Mouse (Mus musculus): ENCODE measurements around the gene Tulp2. TPM values are rescaled to one million over a fixed set of nuclear protein-coding genes. Genes with fewer than 3 reads are reported as not detected.

The Tulp2 gene
- total and polyA plus RNA-seq, 3 experiments: 1.1 to 1.2 TPM; not detected in 1

- H3K27ac ChIP-seq (ENCODE audit: control insufficient read depth, low read depth, low read length): no peak overlapping the region
- no peaks in the 10 kb centered on the region for H3K4me1 ChIP-seq (ENCODE audit: control insufficient read depth in 1 of 2, insufficient read depth in 2 of 2, low read length in 2 of 2)
- H3K4me3 ChIP-seq (ENCODE audit: control insufficient read depth in 1 of 2, insufficient read depth in 1 of 2, low read depth in 2 of 2, low read length in 2 of 2): no peak overlapping the region
- TF ChIP-seq ZC3H11A (IDR thresholded peaks at IDR 0.05; ENCODE audit: low read depth, low read length) (peak; percentile 91), POLR2A (IDR thresholded peaks at IDR 0.05; ENCODE audit: control insufficient read depth in 1 of 2, insufficient read depth in 1 of 2, low read depth in 1 of 2, low read length in 2 of 2, poor library complexity in 1 of 2) (no peak), RCOR1 (IDR thresholded peaks at IDR 0.05; ENCODE audit: low read depth, low read length) (no peak), CTCF (IDR thresholded peaks at IDR 0.05 in 2 of 3, conservative IDR thresholded peaks at IDR 0.05 in 1 of 3; ENCODE audit: control insufficient read depth in 1 of 3, insufficient read depth in 1 of 3, low read depth in 2 of 3, low read length in 3 of 3, poor library complexity in 1 of 3, severe bottlenecking in 1 of 3) (peak; percentile 85 to 92 (median 86)), SMC3 (IDR thresholded peaks at IDR 0.05; ENCODE audit: low read depth, low read length) (peak; percentile 96), RAD21 (IDR thresholded peaks at IDR 0.05; ENCODE audit: low read depth, low read length) (peak; percentile 85), MEF2A (IDR thresholded peaks at IDR 0.05; ENCODE audit: extremely low read depth, insufficient replicate concordance, low read depth, low read length, poor library complexity, severe bottlenecking) (no peak)
- H3K79me2 ChIP-seq (ENCODE audit: control insufficient read depth, insufficient read depth, low read length, poor library complexity): no peaks in the 10 kb centered on the region
- no peaks in the 10 kb centered on the region for H3K9me3 ChIP-seq (replicated peaks; ENCODE audit: insufficient read depth, low read length)
- no peaks in the 10 kb centered on the region for H3K27me3 ChIP-seq (ENCODE audit: control insufficient read depth in 1 of 2, insufficient read depth in 2 of 2, low read length in 2 of 2)
- H3K36me3 ChIP-seq (ENCODE audit: control insufficient read depth in 1 of 2, insufficient read depth in 2 of 2, low read length in 2 of 2): no peaks in the 10 kb centered on the region
- no peak overlapping the region for H3K9ac ChIP-seq (ENCODE audit: control insufficient read depth, low read depth, low read length, poor library complexity, severe bottlenecking)
- peak; percentile 84 for DNase-seq (ENCODE audit: low read depth, low spot score)
Observed at GRCm38 (mm10) chr7:45555787-45556186, 74.1 kb downstream of the Tulp2 start.

DNA sequence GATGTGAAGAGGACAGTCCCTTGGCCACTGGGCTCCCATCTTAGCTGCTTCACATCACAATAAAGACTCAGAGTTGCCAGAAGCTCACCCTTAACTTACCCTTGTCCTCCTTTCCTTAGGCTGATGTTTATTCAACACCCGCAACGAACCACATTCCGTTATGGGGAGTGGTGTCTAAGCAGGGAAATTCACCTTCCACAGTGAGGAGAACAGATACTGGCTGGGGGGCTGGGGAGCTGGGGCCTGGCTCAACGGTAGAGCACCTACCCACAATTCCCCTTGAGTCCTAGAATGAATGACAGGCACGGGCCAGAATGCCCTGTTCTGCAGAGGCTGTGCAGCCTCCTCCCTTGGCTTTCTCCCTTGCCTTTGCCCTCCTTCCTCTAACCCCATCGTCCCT is 77.2 kb downstream of the Tulp2 start:
- Histone ChIP-seq H3K4me3 (ENCODE audit: control insufficient read depth in 1 of 2, insufficient read depth in 1 of 2, low read depth in 2 of 2, low read length in 2 of 2) (no peak overlapping the region), H3K27me3 (ENCODE audit: control insufficient read depth in 1 of 2, insufficient read depth in 2 of 2, low read length in 2 of 2) (no peaks in the 10 kb centered on the region), H3K9ac (ENCODE audit: control insufficient read depth, low read depth, low read length, poor library complexity, severe bottlenecking) (no peak overlapping the region), H3K36me3 (ENCODE audit: control insufficient read depth in 1 of 2, insufficient read depth in 2 of 2, low read length in 2 of 2) (0 out of 4 replicates have a peak, but pooled peaks cover 0 to 2% of the 10 kb centered on the region in 2 experiments), H3K4me1 (ENCODE audit: control insufficient read depth in 1 of 2, insufficient read depth in 2 of 2, low read length in 2 of 2) (peaks cover 0 to 10% of the 10 kb centered on the region in 2 experiments; a peak in 2 of 4 replicates), H3K79me2 (ENCODE audit: control insufficient read depth, insufficient read depth, low read length, poor library complexity) (no peaks in the 10 kb centered on the region; the same call in 1 of the 2 replicates), H3K27ac (ENCODE audit: control insufficient read depth, low read depth, low read length) (no peak overlapping the region), H3K9me3 (replicated peaks; ENCODE audit: insufficient read depth, low read length) (no peaks in the 10 kb centered on the region)
- no peak for TF ChIP-seq ZMIZ1 (IDR thresholded peaks at IDR 0.05; ENCODE audit: low read depth, low read length)
- TF ChIP-seq TCF12 (IDR thresholded peaks at IDR 0.05; ENCODE audit: low read depth, low read length): no peak
- no peak for TF ChIP-seq TBP (IDR thresholded peaks at IDR 0.05; ENCODE audit: low read depth, low read length)
- no peak for TF ChIP-seq MAZ (IDR thresholded peaks at IDR 0.05; ENCODE audit: low read depth, low read length)
- no peak for TF ChIP-seq SIN3A (IDR thresholded peaks at IDR 0.05; ENCODE audit: low read length)
- DNase-seq (ENCODE audit: low read depth, low spot score): no peak

DNA sequence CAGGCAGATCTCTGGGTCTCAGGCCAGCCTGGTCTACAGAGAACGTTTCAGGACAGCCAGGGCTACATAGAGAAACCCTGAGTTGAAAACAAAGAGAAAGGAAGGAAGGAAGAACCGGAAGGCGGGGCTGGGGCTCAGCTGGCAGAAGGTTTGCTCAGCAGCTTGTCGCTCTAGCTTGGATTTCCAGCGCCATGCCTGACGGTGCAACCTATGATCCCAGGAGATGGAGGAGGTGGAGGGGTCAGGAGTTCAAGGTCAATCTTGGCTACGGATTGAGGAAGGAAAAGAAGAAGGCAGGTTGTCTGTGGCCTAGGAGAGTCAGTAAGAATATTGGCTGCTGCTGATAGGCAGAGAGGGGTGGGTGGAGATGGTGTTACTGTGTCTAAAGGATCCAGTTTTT is 78.6 kb downstream of the Tulp2 start:
- peak; percentile 53 for DNase-seq (ENCODE audit: low read depth, low spot score)
- Histone ChIP-seq H3K4me1 (ENCODE audit: control insufficient read depth in 1 of 2, insufficient read depth in 2 of 2, low read length in 2 of 2) (peaks cover 0 to 10% of the 10 kb centered on the region in 2 experiments; a peak in 2 of 4 replicates), H3K9ac (ENCODE audit: control insufficient read depth, low read depth, low read length, poor library complexity, severe bottlenecking) (peak overlapping the region; percentile 72), H3K27ac (ENCODE audit: control insufficient read depth, low read depth, low read length) (no peak overlapping the region; the same call in 1 of the 2 replicates), H3K36me3 (ENCODE audit: control insufficient read depth in 1 of 2, insufficient read depth in 2 of 2, low read length in 2 of 2) (0 out of 4 replicates have a peak, but pooled peaks cover 0 to 2% of the 10 kb centered on the region in 2 experiments), H3K27me3 (ENCODE audit: control insufficient read depth in 1 of 2, insufficient read depth in 2 of 2, low read length in 2 of 2) (no peaks in the 10 kb centered on the region), H3K9me3 (replicated peaks; ENCODE audit: insufficient read depth, low read length) (no peaks in the 10 kb centered on the region), H3K79me2 (ENCODE audit: control insufficient read depth, insufficient read depth, low read length, poor library complexity) (no peaks in the 10 kb centered on the region; the same call in 1 of the 2 replicates), H3K4me3 (ENCODE audit: control insufficient read depth in 1 of 2, insufficient read depth in 1 of 2, low read depth in 2 of 2, low read length in 2 of 2) (peak overlapping the region; percentile 53 to 60)
- TF ChIP-seq MAZ (IDR thresholded peaks at IDR 0.05; ENCODE audit: low read depth, low read length) (no peak), POLR2AphosphoS5 (IDR thresholded peaks at IDR 0.05; ENCODE audit: borderline replicate concordance, low read depth, low read length) (no peak), MYC (IDR thresholded peaks at IDR 0.05; ENCODE audit: low read depth, low read length) (no peak), EP300 (IDR thresholded peaks at IDR 0.05; ENCODE audit: low read depth in 1 of 2, low read length in 2 of 2) (0 out of 4 replicates have a peak, but pooled peaks of 1 of the 2 experiments have one; percentile 4), USF2 (IDR thresholded peaks at IDR 0.05; ENCODE audit: borderline replicate concordance in 1 of 2, insufficient read depth in 1 of 2, low read depth in 1 of 2, low read length in 2 of 2) (no peak), KAT2A (conservative IDR thresholded peaks at IDR 0.05; ENCODE audit: low read depth, low read length) (no peak), SMC3 (IDR thresholded peaks at IDR 0.05; ENCODE audit: low read depth, low read length) (no peak), ZKSCAN1 (IDR thresholded peaks at IDR 0.05; ENCODE audit: low read depth, low read length) (no peak), NELFE (IDR thresholded peaks at IDR 0.05; ENCODE audit: low read depth, low read length) (no peak), HCFC1 (IDR thresholded peaks at IDR 0.05; ENCODE audit: low read depth, low read length) (no peak), ELF1 (IDR thresholded peaks at IDR 0.05; ENCODE audit: low read depth, low read length) (no peak), NRF1 (IDR thresholded peaks at IDR 0.05; ENCODE audit: insufficient read depth, low read depth, low read length, poor library complexity, severe bottlenecking) (no peak), ETS1 (IDR thresholded peaks at IDR 0.05; ENCODE audit: low read depth, low read length) (peak; percentile 42), ZNF384 (IDR thresholded peaks at IDR 0.05; ENCODE audit: low read depth, low read length) (no peak), MXI1 (IDR thresholded peaks at IDR 0.05; ENCODE audit: low read depth, low read length) (no peak)

Data from MEL (cell line).